Mouse (Mus musculus) small intestine, adult 2 months (tissue): ENCODE data around the gene Lbr.

Experiments used
- CTCF ChIP-seq: fragments of 200-500 bp; IDR thresholded peaks from 2 replicates; pipeline ENCODE4 v1.5.1; 2012; ENCODE audit warnings: low read depth, mild to moderate bottlenecking, control low read depth, inconsistent platforms, low read length, moderate library complexity, mixed read lengths; ENCODE audit not compliant: insufficient replicate concordance, insufficient read length; ENCODE audit errors: extremely low read depth
- POLR2A ChIP-seq: fragments of 200-500 bp; IDR thresholded peaks from 2 replicates; pipeline ENCODE4 v1.6.1; 2012; ENCODE audit warnings: low read depth, mild to moderate bottlenecking, control low read depth, inconsistent platforms, low read length, moderate library complexity

GRCm38 (mm10) chr1:181864971-181865862 is 22.4 kb upstream of the Lbr start:
- no peak for TF ChIP-seq CTCF
- TF ChIP-seq POLR2A: no peak
